Mouse (Mus musculus): ENCODE results near the gene Fcna. TPM values are rescaled to one million over a fixed set of nuclear protein-coding genes. Genes with fewer than 3 reads are reported as not detected.

The Fcna gene
- total and polyA plus RNA-seq, 3 experiments, result 2.4 to 10.1 (median 4.6) TPM

DNA sequence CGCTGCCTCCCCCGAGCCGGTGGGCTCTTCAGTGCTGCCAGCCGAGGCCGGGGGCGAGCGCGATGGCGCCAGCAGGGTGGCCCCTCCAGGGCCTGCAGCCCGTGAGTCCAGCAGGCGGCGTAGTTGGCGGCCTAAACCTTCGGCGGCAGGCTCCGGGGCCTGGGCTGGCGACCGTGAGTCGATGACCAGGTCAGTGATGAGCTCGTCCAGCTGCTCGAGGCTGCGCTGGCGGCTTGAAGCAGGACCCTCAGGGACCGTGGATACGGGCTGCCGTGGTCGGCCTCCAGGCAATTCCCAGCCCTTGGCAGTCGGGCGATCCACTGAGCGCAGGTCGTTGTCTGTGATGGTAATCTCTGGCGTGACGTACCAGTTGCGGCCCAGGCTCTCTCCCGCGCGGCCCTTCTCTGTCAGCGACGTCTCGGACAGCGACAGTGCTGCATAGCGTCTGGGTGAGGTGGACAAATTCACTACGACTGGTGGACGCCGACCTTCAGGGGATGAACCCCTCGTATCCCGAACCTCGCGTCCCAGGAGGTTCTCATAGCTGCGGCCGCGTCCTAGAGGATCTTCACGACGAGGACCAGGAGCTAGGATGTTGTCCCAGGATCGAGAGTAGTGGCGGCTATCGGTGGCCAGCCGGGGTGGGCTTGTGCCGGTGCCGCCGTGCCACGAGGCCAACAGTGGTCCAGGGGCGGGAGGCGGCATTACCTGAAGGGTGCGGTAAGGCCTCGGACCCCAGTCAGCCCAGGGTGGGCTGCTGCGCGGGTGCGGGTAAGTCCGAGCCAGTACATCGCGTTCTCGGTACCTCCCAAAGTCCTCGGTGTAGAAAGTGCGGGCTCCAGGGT, 49.7 kb downstream of the Fcna start:
- no peak for DNase-seq

- no peak for DNase-seq
Observed at GRCm38 (mm10) chr2:25576965-25577891, 50.6 kb downstream of the Fcna start.

DNA sequence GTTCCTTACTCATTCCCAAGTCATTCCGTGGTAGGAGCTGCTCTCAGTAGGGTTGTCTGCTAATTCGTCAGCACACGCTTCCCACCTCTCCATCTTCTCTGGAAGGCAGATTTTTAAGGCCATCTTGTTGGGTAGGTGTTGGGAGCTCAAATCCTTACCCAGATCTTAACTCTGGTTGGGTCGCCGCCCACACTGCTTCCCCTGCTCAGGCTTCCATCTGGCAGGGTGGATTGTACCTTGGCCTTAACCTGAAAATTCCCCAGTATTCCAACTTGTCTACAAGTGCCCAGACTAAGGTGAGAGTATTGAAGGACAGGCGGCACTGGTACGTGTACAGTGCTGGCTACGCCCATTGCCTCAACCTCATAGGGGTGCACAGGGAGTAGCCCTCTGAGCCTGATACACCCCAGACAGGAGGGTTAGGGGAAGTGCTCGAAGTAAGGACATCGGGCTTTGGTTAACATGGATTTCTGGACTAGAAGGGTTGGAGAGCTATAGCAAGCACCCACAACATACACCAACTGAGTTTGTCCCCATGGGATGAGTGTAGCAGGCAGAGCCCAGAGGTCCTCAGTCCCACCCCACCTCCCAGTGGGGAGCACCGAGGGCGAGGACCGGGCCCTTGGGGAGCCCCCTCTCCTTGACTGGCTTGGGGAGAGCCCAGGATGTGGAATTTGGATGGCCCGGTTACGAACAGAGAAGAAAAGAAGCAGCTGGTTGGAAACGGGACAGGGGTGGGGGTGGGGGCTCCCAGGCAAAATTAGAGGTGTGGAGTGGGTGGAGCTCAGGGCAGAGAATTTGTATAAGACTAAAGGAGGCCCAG, 51.6 kb downstream of the Fcna start:
- DNase-seq, result no peak

DNA sequence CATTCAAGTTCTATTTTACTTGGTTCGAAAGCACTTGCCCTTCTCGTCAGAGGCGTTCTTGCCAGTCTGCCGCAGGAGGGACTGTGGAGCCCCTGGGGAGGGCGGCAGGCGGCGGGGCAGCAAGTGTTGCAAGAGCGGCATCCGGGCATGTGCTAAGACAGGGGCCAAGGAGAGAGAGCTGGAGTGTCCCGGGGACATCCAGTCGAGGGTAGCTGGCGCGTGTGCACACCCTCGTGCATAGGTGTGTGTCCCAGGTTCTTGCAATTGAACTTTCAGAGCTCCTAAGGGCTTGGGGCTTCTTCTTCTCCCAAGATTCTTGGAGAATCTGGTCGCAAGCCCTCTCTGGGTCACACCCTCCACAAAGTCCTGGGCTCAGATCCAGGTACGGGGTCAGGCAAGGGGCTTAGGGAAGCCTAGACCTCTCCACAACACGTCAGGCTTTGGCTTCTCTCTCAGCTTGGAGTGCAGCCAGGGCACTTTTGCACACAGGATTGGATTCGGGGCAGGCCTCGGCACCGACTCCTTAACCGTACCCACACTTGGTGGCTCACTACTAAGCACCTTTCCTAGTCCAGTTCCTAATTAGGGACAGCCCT, 52.3 kb downstream of the Fcna start:
- peak; percentile 62 for DNase-seq

Other genes with a start within 250 kb of the Fcna start
Only the 30 nearest of the 32 such genes appear.
- 100 to 1,000 TPM; 128 to 145 TPM for gene Npdc1, start 228.7 kb downstream of the Fcna start, total RNA-seq (2021)
- gene Npdc1, start 228.7 kb downstream of the Fcna start, polyA plus RNA-seq (2012; rRNA removed), result 685 and 775 TPM in 2 replicates
- gene Fut7, start 204.8 kb downstream of the Fcna start, total RNA-seq (2021), result under 1 TPM in 1 of 2 experiments, not detected in 1; 0.24 TPM
- 0.10 and 0.40 TPM in 2 replicates for gene Fut7, start 204.8 kb downstream of the Fcna start, polyA plus RNA-seq (2012; rRNA removed)
- 10 to 100 TPM; 32.1 to 42.7 TPM for gene Abca2, start 199.3 kb downstream of the Fcna start, total RNA-seq (2021)
- 86.8 and 118 TPM in 2 replicates for gene Abca2, start 199.3 kb downstream of the Fcna start, polyA plus RNA-seq (2012; rRNA removed)
- under 1 TPM in 1 of 2 experiments, not detected in 1; 0.66 TPM for gene Clic3, start 171.2 kb downstream of the Fcna start, total RNA-seq (2021)
- 1.6 and 3.4 TPM in 2 replicates for gene Clic3, start 171.2 kb downstream of the Fcna start, polyA plus RNA-seq (2012; rRNA removed)
- 10 to 100 TPM; 33.3 to 35.2 TPM for gene Paxx, start 166.9 kb downstream of the Fcna start, total RNA-seq (2021)
- 85.9 and 124 TPM in 2 replicates for gene Paxx, start 166.9 kb downstream of the Fcna start, polyA plus RNA-seq (2012; rRNA removed)
- 1 to 10 TPM; 2.5 to 2.7 TPM for gene Ptgds, start 158.0 kb downstream of the Fcna start, total RNA-seq (2021)
- gene Ptgds, start 158.0 kb downstream of the Fcna start, polyA plus RNA-seq (2012; rRNA removed), result 4.9 and 5.6 TPM in 2 replicates
- gene Lcn12, start 134.1 kb downstream of the Fcna start, total RNA-seq (2021), result not detected
- gene Lcn12, start 134.1 kb downstream of the Fcna start, polyA plus RNA-seq (2012; rRNA removed), result not detected in 2 replicates
- 10 to 100 TPM; 83.9 to 89.5 TPM for gene Fbxw5, start 127.3 kb downstream of the Fcna start, total RNA-seq (2021)
- gene Fbxw5, start 127.3 kb downstream of the Fcna start, polyA plus RNA-seq (2012; rRNA removed), result 34.4 and 64.3 TPM in 2 replicates
- gene C8g, start 126.3 kb downstream of the Fcna start, total RNA-seq (2021), result 1 to 10 TPM; 1.5 to 2.0 TPM
- 2.7 and 3.0 TPM in 2 replicates for gene C8g, start 126.3 kb downstream of the Fcna start, polyA plus RNA-seq (2012; rRNA removed)
- 10 to 100 TPM; 22.3 to 29.0 TPM for gene Traf2, start 81.1 kb downstream of the Fcna start, total RNA-seq (2021)
- 11.1 and 12.7 TPM in 2 replicates for gene Traf2, start 81.1 kb downstream of the Fcna start, polyA plus RNA-seq (2012; rRNA removed)
- gene Edf1, start 70.2 kb downstream of the Fcna start, total RNA-seq (2021), result 100 to 1,000 TPM; 307 to 329 TPM
- 127 and 140 TPM in 2 replicates for gene Edf1, start 70.2 kb downstream of the Fcna start, polyA plus RNA-seq (2012; rRNA removed)
- gene Mamdc4, start 53.2 kb downstream of the Fcna start, total RNA-seq (2021), result 1 to 10 TPM; 2.3 to 7.4 TPM
- 4.2 and 8.8 TPM in 2 replicates for gene Mamdc4, start 53.2 kb downstream of the Fcna start, polyA plus RNA-seq (2012; rRNA removed)
- 10 to 100 TPM; 53.5 to 54.1 TPM for gene Phpt1, start 52.8 kb downstream of the Fcna start, total RNA-seq (2021)
- gene Phpt1, start 52.8 kb downstream of the Fcna start, polyA plus RNA-seq (2012; rRNA removed), result 36.7 and 53.4 TPM in 2 replicates
- gene Ajm1, start 46.3 kb downstream of the Fcna start, total RNA-seq (2021), result 1 to 10 TPM; 1.4 to 2.1 TPM
- gene Ajm1, start 46.3 kb downstream of the Fcna start, polyA plus RNA-seq (2012; rRNA removed), result 10.5 and 13.5 TPM in 2 replicates
- 10 to 100 TPM; 86.4 to 96.9 TPM for gene Rabl6, start 19.5 kb downstream of the Fcna start, total RNA-seq (2021)
- gene Rabl6, start 19.5 kb downstream of the Fcna start, polyA plus RNA-seq (2012; rRNA removed), result 139 and 150 TPM in 2 replicates
- gene Ccdc183, start 10.4 kb downstream of the Fcna start, total RNA-seq (2021), result not detected
- gene Ccdc183, start 10.4 kb downstream of the Fcna start, polyA plus RNA-seq (2012; rRNA removed), result not detected in 2 replicates
- 10 to 100 TPM; 23.2 to 35.5 TPM for gene Tmem141, start 6.0 kb downstream of the Fcna start, total RNA-seq (2021)
- gene Tmem141, start 6.0 kb downstream of the Fcna start, polyA plus RNA-seq (2012; rRNA removed), result 27.1 and 27.9 TPM in 2 replicates
- not detected for gene Lcn8, start 25.1 kb upstream of the Fcna start, total RNA-seq (2021)
- not detected in 2 replicates for gene Lcn8, start 25.1 kb upstream of the Fcna start, polyA plus RNA-seq (2012; rRNA removed)
- gene Lcn5, start 29.9 kb upstream of the Fcna start, total RNA-seq (2021), result not detected
- gene Lcn5, start 29.9 kb upstream of the Fcna start, polyA plus RNA-seq (2012; rRNA removed), result not detected in 2 replicates
- gene Lcn6, start 48.8 kb upstream of the Fcna start, total RNA-seq (2021), result not detected
- gene Lcn6, start 48.8 kb upstream of the Fcna start, polyA plus RNA-seq (2012; rRNA removed), result not detected in 2 replicates
- not detected for gene Lcn10, start 54.7 kb upstream of the Fcna start, total RNA-seq (2021)
- not detected in 2 replicates for gene Lcn10, start 54.7 kb upstream of the Fcna start, polyA plus RNA-seq (2012; rRNA removed)
- 1 to 10 TPM in 1 of 2 experiments, under 1 TPM in 1; 0.41 to 1.8 TPM for gene Obp2a, start 72.0 kb upstream of the Fcna start, total RNA-seq (2021)
- gene Obp2a, start 72.0 kb upstream of the Fcna start, polyA plus RNA-seq (2012; rRNA removed), result 4.8 and 6.2 TPM in 2 replicates
- gene Bmyc, start 78.7 kb upstream of the Fcna start, total RNA-seq (2021), result 10 to 100 TPM; 36.7 to 46.1 TPM
- gene Bmyc, start 78.7 kb upstream of the Fcna start, polyA plus RNA-seq (2012; rRNA removed), result 134 and 139 TPM in 2 replicates
- gene Obp2b, start 109.0 kb upstream of the Fcna start, total RNA-seq (2021), result not detected
- gene Obp2b, start 109.0 kb upstream of the Fcna start, polyA plus RNA-seq (2012; rRNA removed), result not detected in 2 replicates
- gene Lcn3, start 137.5 kb upstream of the Fcna start, total RNA-seq (2021), result not detected
- not detected in 2 replicates for gene Lcn3, start 137.5 kb upstream of the Fcna start, polyA plus RNA-seq (2012; rRNA removed)
- not detected for gene Lcn11, start 149.0 kb upstream of the Fcna start, total RNA-seq (2021)
- not detected in 2 replicates for gene Lcn11, start 149.0 kb upstream of the Fcna start, polyA plus RNA-seq (2012; rRNA removed)
- not detected for gene Gm13539, start 154.2 kb upstream of the Fcna start, total RNA-seq (2021)
- not detected in 2 replicates for gene Gm13539, start 154.2 kb upstream of the Fcna start, polyA plus RNA-seq (2012; rRNA removed)
- not detected for gene Glt6d1, start 187.8 kb upstream of the Fcna start, total RNA-seq (2021)
- not detected in 2 replicates for gene Glt6d1, start 187.8 kb upstream of the Fcna start, polyA plus RNA-seq (2012; rRNA removed)
- not detected for gene Lcn9, start 195.1 kb upstream of the Fcna start, total RNA-seq (2021)
- not detected in 2 replicates for gene Lcn9, start 195.1 kb upstream of the Fcna start, polyA plus RNA-seq (2012; rRNA removed)
- not detected for gene Sohlh1, start 219.2 kb upstream of the Fcna start, total RNA-seq (2021)
- not detected in 2 replicates for gene Sohlh1, start 219.2 kb upstream of the Fcna start, polyA plus RNA-seq (2012; rRNA removed)